ENCODE assay signal across 9 mouse cellular contexts in genomic region chr6:30547274-30547645, GRCm38 (mm10). TPM values are rescaled to one million over a fixed set of nuclear protein-coding genes. Genes with fewer than 3 reads are reported as not detected.
A peak's percentile ranks its signal among the peaks of the same experiment; 100 is the strongest.
DNase-seq lines count a peak whose midpoint lies in the region; ATAC-seq lines count a peak whose summit lies in the region.
"Had no signal": no experiment of that assay in that cellular context is flagged by ENCODE, and none has a peak within 500 bp of the region (broad histone marks: within the 10 kb centered on the region; RNA-seq: fewer than 3 reads in every experiment).

No protein-coding gene starts in this region.

- no peaks in the 10 kb centered on the region for H3K36me3 ChIP-seq in heart, embryonic 13.5 days
- H3K36me3 ChIP-seq in embryonic facial prominence, embryonic 13.5 days = no peaks in the 10 kb centered on the region
- H3K36me3 ChIP-seq in midbrain, embryonic 15.5 days (replicated peaks) = no peaks in the 10 kb centered on the region

- no peaks in the 10 kb centered on the region for H3K27me3 ChIP-seq in heart, embryonic 13.5 days (replicated peaks)
- H3K27me3 ChIP-seq in embryonic facial prominence, embryonic 13.5 days = no peaks in the 10 kb centered on the region
- no peaks in the 10 kb centered on the region for H3K27me3 ChIP-seq in midbrain, embryonic 15.5 days (replicated peaks)
- H3K27me3 ChIP-seq: Patski had no signal

- H3K4me3 ChIP-seq in heart, embryonic 13.5 days = peak overlapping the region; percentile 34
- peak overlapping the region; percentile 23 for H3K4me3 ChIP-seq in embryonic facial prominence, embryonic 13.5 days
- peak overlapping the region; percentile 13; the same call in 1 of the 2 replicates for H3K4me3 ChIP-seq in midbrain, embryonic 15.5 days

- H3K4me2 ChIP-seq in heart, embryonic 13.5 days = peak overlapping the region; percentile 67
- H3K4me2 ChIP-seq in embryonic facial prominence, embryonic 13.5 days = peak overlapping the region; percentile 53
- peak overlapping the region; percentile 45 for H3K4me2 ChIP-seq in midbrain, embryonic 15.5 days

- intact Hi-C loops in heart, postnatal 36 days (cut with DNase I) = loop anchor here (5.0 kb wide), 1 partner anchor 175 kb away; the partner anchor contains the start of gene Mest

- no peak for DNase-seq in heart, postnatal 36 days
- peak; percentile 57 for DNase-seq in adrenal gland, postnatal 14 days
- DNase-seq in kidney, postnatal 14 days = peak; percentile 39
- no peak for DNase-seq in thymus, postnatal 36 days
- no peak for DNase-seq in gastrocnemius, postnatal 25 days

- WGBS in heart, embryonic 13.5 days = under 1% methylated on average over 15 of the region's 17 CpGs
- WGBS in embryonic facial prominence, embryonic 13.5 days = 0% methylated on average over 17 of the region's 17 CpGs
- 0% methylated on average over 17 of the region's 17 CpGs for WGBS in midbrain, embryonic 15.5 days

- H3K9ac ChIP-seq in heart, embryonic 13.5 days = peak overlapping the region; percentile 74
- peak overlapping the region; percentile 61 for H3K9ac ChIP-seq in embryonic facial prominence, embryonic 13.5 days
- peak overlapping the region; percentile 27; the same call in 1 of the 2 replicates for H3K9ac ChIP-seq in midbrain, embryonic 15.5 days

- H3K4me1 ChIP-seq in heart, embryonic 13.5 days = peaks cover 71% of the 10 kb centered on the region
- peaks cover 75% of the 10 kb centered on the region for H3K4me1 ChIP-seq in embryonic facial prominence, embryonic 13.5 days
- H3K4me1 ChIP-seq in midbrain, embryonic 15.5 days = peaks cover 55% of the 10 kb centered on the region

- H3K9me3 ChIP-seq in heart, embryonic 13.5 days = peaks cover 5% of the 10 kb centered on the region; the same call in 1 of the 2 replicates
- no peaks in the 10 kb centered on the region for H3K9me3 ChIP-seq in embryonic facial prominence, embryonic 13.5 days
- H3K9me3 ChIP-seq in midbrain, embryonic 15.5 days = no peaks in the 10 kb centered on the region

- H3K27ac ChIP-seq in heart, embryonic 13.5 days (replicated peaks) = peak overlapping the region; percentile 94
- H3K27ac ChIP-seq in embryonic facial prominence, embryonic 13.5 days = peak overlapping the region; percentile 97
- peak overlapping the region; percentile 89 for H3K27ac ChIP-seq in midbrain, embryonic 15.5 days

- ATAC-seq in heart, embryonic 13.5 days (ENCODE audit: extremely low read depth, insufficient number of reproducible peaks, low FRiP score, low TSS enrichment) = no peak
- no peak for ATAC-seq in embryonic facial prominence, embryonic 13.5 days (ENCODE audit: insufficient number of reproducible peaks, insufficient read depth, low FRiP score, low TSS enrichment, low read depth)
- ATAC-seq in midbrain, embryonic 15.5 days (replicated peaks) = peak; percentile 69
- ATAC-seq: Patski had no signal

RNA-seq across cellular contexts. Expression of gene Cpa2, which starts 5.9 kb away (rescaled TPM):
- 4.6 and 6.9 TPM in 2 replicates for polyA plus RNA-seq in heart, embryonic 13.5 days (2015; fragmentation: Nextera tagmentation; extraction: Ambion mirVana)
- total RNA-seq in heart, postnatal 36 days (2021) = not detected
- 0.56 and 0.90 TPM in 2 replicates for total RNA-seq in adrenal gland, postnatal 14 days (2021)
- polyA plus RNA-seq in embryonic facial prominence, embryonic 13.5 days (2015; fragmentation: Nextera tagmentation; extraction: Ambion mirVana) = 6.3 and 6.4 TPM in 2 replicates
- polyA plus RNA-seq in midbrain, embryonic 15.5 days (2015; fragmentation: Nextera tagmentation; extraction: Ambion mirVana) = 6.7 and 8.4 TPM in 2 replicates
- total RNA-seq in gastrocnemius, postnatal 25 days (2021) = not detected
- polyA plus RNA-seq: Patski had no signal

RNA-seq across cellular contexts. Expression of gene Cpa4, which starts 20.9 kb away (rescaled TPM):
- polyA plus RNA-seq in heart, embryonic 13.5 days (2015; fragmentation: Nextera tagmentation; extraction: Ambion mirVana) = 2.5 and 3.3 TPM in 2 replicates
- not detected for total RNA-seq in heart, postnatal 36 days (2021)
- 1.7 and 2.1 TPM in 2 replicates for total RNA-seq in adrenal gland, postnatal 14 days (2021)
- 0.83 and 1.4 TPM in 2 replicates for polyA plus RNA-seq in embryonic facial prominence, embryonic 13.5 days (2015; fragmentation: Nextera tagmentation; extraction: Ambion mirVana)
- 1.0 and 1.5 TPM in 2 replicates for polyA plus RNA-seq in midbrain, embryonic 15.5 days (2015; fragmentation: Nextera tagmentation; extraction: Ambion mirVana)
- total RNA-seq in gastrocnemius, postnatal 25 days (2021) = not detected
- polyA plus RNA-seq: Patski had no signal

RNA-seq across cellular contexts. Expression of gene Ssmem1, which starts 37.6 kb away (rescaled TPM):
- polyA plus RNA-seq in heart, embryonic 13.5 days (2015; fragmentation: Nextera tagmentation; extraction: Ambion mirVana) = not detected in 2 replicates
- under 1 TPM; 0.22 to 0.31 TPM for total RNA-seq in heart, postnatal 36 days (2021)
- total RNA-seq in adrenal gland, postnatal 14 days (2021) = 0.33 TPM in 1 of 2 replicates, not detected in the other
- 0.23 TPM in 1 of 2 replicates, not detected in the other for polyA plus RNA-seq in embryonic facial prominence, embryonic 13.5 days (2015; fragmentation: Nextera tagmentation; extraction: Ambion mirVana)
- 0.21 TPM in 1 of 2 replicates, not detected in the other for polyA plus RNA-seq in midbrain, embryonic 15.5 days (2015; fragmentation: Nextera tagmentation; extraction: Ambion mirVana)
- total RNA-seq in gastrocnemius, postnatal 25 days (2021) = under 1 TPM in 1 of 2 experiments, not detected in 1; 0.54 TPM

RNA-seq across cellular contexts. Expression of gene Tmem209, which starts 37.7 kb away (rescaled TPM):
- polyA plus RNA-seq in heart, embryonic 13.5 days (2015; fragmentation: Nextera tagmentation; extraction: Ambion mirVana) = 24.2 and 25.6 TPM in 2 replicates
- total RNA-seq in heart, postnatal 36 days (2021) = 1 to 10 TPM; 8.3 to 8.4 TPM
- total RNA-seq in adrenal gland, postnatal 14 days (2021) = 24.1 and 24.7 TPM in 2 replicates
- polyA plus RNA-seq in embryonic facial prominence, embryonic 13.5 days (2015; fragmentation: Nextera tagmentation; extraction: Ambion mirVana) = 30.4 and 35.4 TPM in 2 replicates
- polyA plus RNA-seq in midbrain, embryonic 15.5 days (2015; fragmentation: Nextera tagmentation; extraction: Ambion mirVana) = 31.3 and 31.6 TPM in 2 replicates
- 1 to 10 TPM; 7.4 to 9.1 TPM for total RNA-seq in gastrocnemius, postnatal 25 days (2021)

Comparison
In these comparisons a context has a peak if more than half of its experiments do, and no peak if none do; other contexts are left out.
1. DNase-seq: peak in adrenal gland, postnatal 14 days (single experiment) and kidney, postnatal 14 days (single experiment); none in heart, postnatal 36 days (0 of 2), thymus, postnatal 36 days (0 of 2) and gastrocnemius, postnatal 25 days (single experiment).
2. Peak in every context shown above with its lines, with median percentiles within 50 percentile points of each other: H3K27ac ChIP-seq, H3K4me2 ChIP-seq, H3K4me3 ChIP-seq and H3K9ac ChIP-seq.